Mouse (Mus musculus): ENCODE results near the gene Gm49354. TPM values are rescaled to one million over a fixed set of nuclear protein-coding genes. Genes with fewer than 3 reads are reported as not detected.

Gene Gm49354
- not detected in 2 replicates for polyA plus RNA-seq (2015; fragmentation: Nextera tagmentation; extraction: Ambion mirVana)

GRCm38 (mm10) chr13:59782145-59782544 is at the start of gene Gm49354:
Gm49354 (minus strand) TSS chr13:59782245.
- H3K9ac ChIP-seq (replicated peaks) = no peak within 1 kb of the TSS
- peaks cover 93% of the 10 kb centered on the region for H3K36me3 ChIP-seq
- H3K4me1 ChIP-seq = no peaks in the 10 kb centered on the region
- no peak within 1 kb of the TSS for H3K4me3 ChIP-seq
- ATAC-seq (replicated peaks) = no peak
- H3K27ac ChIP-seq (replicated peaks) = no peak within 1 kb of the TSS
- no peaks in the 10 kb centered on the region for H3K27me3 ChIP-seq
- H3K4me2 ChIP-seq (replicated peaks) = no peak within 1 kb of the TSS
- 92% methylated on average over 7 of the region's 7 CpGs for WGBS
- no peaks in the 10 kb centered on the region for H3K9me3 ChIP-seq

- H3K4me2 ChIP-seq (replicated peaks) = no peak overlapping the region
- no peaks in the 10 kb centered on the region for H3K36me3 ChIP-seq
- no peak overlapping the region for H3K27ac ChIP-seq (replicated peaks)
- H3K4me3 ChIP-seq = no peak overlapping the region
- no peaks in the 10 kb centered on the region for H3K27me3 ChIP-seq
- no peak for ATAC-seq (replicated peaks)
- H3K9ac ChIP-seq (replicated peaks) = no peak overlapping the region
- no peaks in the 10 kb centered on the region for H3K9me3 ChIP-seq
- peaks cover 11% of the 10 kb centered on the region for H3K4me1 ChIP-seq
These were observed 43.9 kb upstream of the Gm49354 start for GRCm38 (mm10) chr13:59825966-59826365.

DNA sequence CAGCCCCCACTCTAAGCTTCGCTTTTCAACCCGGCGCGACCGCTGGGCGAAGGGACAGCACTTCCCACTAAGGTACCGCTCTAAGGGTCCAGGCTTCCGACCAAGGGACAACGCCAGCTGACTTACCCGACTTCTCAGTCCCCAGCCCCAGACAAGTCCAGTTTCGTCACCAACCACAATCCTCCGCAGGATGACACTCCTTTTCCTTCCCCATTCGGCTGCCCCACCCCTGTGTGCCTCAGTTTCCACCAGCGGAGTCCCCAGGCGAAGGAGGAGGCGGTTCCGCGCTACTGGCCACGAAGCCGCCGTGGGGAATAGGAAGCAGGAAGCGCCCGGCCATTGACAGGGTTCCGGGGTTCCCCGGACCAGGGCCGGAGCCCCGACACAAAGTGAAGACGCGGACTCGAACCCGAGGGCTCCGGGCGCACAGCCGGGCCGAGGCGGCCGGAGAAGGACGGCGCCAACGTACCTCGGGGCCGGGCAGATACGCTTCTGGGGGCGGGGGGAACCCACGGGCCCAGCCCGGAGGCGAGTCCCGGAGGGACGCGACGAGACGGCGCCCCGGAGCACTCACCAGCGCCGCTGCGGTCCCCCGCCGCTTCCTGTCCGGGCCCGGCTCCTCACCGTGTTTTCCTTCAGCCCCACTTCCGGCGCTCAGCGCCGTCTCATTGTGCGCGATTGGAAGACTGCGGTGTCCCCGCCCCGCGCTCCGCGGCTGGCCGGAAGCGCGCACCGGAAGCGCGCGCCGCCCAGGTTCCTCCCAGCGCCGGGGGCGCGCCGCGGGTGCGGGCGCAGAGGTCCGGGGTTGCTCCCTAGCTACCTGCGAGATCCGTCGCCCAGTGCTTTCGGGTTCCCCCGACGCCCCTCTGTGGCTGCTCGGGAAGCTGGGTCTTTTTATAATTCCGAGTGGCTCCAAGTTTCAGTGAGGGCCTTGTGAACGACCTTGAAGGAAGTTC is 40.7 kb upstream of the Gm49354 start, which contains the start of gene Tut7:
TSS of gene Tut7 (minus strand) at position 641 of the 956 bp plus-strand sequence.
- peak; percentile 98 for ATAC-seq (replicated peaks)

DNA sequence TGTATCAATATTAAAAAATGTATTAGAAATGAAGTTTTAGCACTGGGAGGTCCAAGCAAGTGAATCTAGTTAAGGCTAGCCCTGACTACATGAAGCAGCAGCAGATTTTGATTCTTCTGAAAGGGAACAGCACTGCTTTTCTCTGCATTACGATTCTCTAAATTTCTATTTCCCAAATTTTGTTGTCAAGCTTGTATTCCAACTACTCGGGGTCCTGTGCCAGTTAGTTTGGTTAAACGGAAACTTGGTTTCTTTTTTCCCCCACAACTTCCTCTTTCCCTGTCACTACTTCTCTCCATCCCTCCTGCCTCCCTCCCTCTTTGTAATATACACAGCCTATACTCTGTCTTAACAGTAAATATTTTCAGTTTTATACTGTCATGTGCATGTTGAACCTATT is 38.8 kb upstream of the Gm49354 start:
- ATAC-seq (replicated peaks) = no peak
- 86% methylated on average over 3 of the region's 3 CpGs for WGBS
- Histone ChIP-seq H3K9me3 (no peaks in the 10 kb centered on the region), H3K27me3 (no peaks in the 10 kb centered on the region), H3K4me1 (peaks cover 39% of the 10 kb centered on the region), H3K4me2 (replicated peaks) (peak overlapping the region; percentile 60; the same call in 1 of the 2 replicates), H3K27ac (replicated peaks) (no peak overlapping the region), H3K4me3 (no peak overlapping the region), H3K9ac (replicated peaks) (0 out of 2 replicates have a peak overlapping the region, but pooled peaks have one; percentile 1), H3K36me3 (peaks cover 18% of the 10 kb centered on the region)

More for the DNA sequence above, 40.7 kb upstream of the Gm49354 start, which contains the start of gene Tut7:
- peak within 1 kb of the TSS; percentile 88 for H3K4me3 ChIP-seq
- H3K36me3 ChIP-seq = peaks cover 3% of the 10 kb centered on the region; the same call in 1 of the 2 replicates
- peaks cover 39% of the 10 kb centered on the region for H3K4me1 ChIP-seq
- peak within 1 kb of the TSS; percentile 60 for H3K4me2 ChIP-seq (replicated peaks)
- peak within 1 kb of the TSS; percentile 88 for H3K9ac ChIP-seq (replicated peaks)
- peak within 1 kb of the TSS; percentile 89 for H3K27ac ChIP-seq (replicated peaks)
- H3K27me3 ChIP-seq = no peaks in the 10 kb centered on the region
- under 1% methylated on average over 86 of the region's 100 CpGs for WGBS
- H3K9me3 ChIP-seq = no peaks in the 10 kb centered on the region

GRCm38 (mm10) chr13:59820114-59820513 is 38.1 kb upstream of the Gm49354 start:
- H3K9me3 ChIP-seq = no peaks in the 10 kb centered on the region
- peaks cover 39% of the 10 kb centered on the region for H3K4me1 ChIP-seq
- H3K36me3 ChIP-seq = peaks cover 25% of the 10 kb centered on the region
- no peak for ATAC-seq (replicated peaks)
- no peaks in the 10 kb centered on the region for H3K27me3 ChIP-seq
- WGBS = 76% methylated on average over 4 of the region's 4 CpGs
- H3K9ac ChIP-seq (replicated peaks) = no peak overlapping the region
- H3K4me3 ChIP-seq = no peak overlapping the region
- no peak overlapping the region for H3K4me2 ChIP-seq (replicated peaks)
- no peak overlapping the region for H3K27ac ChIP-seq (replicated peaks)

GRCm38 (mm10) chr13:59817352-59817751 is 35.3 kb upstream of the Gm49354 start:
- H3K27ac ChIP-seq (replicated peaks) = no peak overlapping the region
- H3K27me3 ChIP-seq = no peaks in the 10 kb centered on the region
- no peak overlapping the region for H3K9ac ChIP-seq (replicated peaks)
- H3K9me3 ChIP-seq = no peaks in the 10 kb centered on the region
- WGBS = 96% methylated on average over 4 of the region's 4 CpGs
- H3K4me2 ChIP-seq (replicated peaks) = no peak overlapping the region
- H3K4me1 ChIP-seq = peaks cover 39% of the 10 kb centered on the region
- no peak for ATAC-seq (replicated peaks)
- H3K4me3 ChIP-seq = no peak overlapping the region
- peaks cover 49% of the 10 kb centered on the region for H3K36me3 ChIP-seq

- Histone ChIP-seq H3K9me3 (no peaks in the 10 kb centered on the region), H3K4me3 (no peak overlapping the region), H3K4me2 (replicated peaks) (no peak overlapping the region), H3K4me1 (peaks cover 9% of the 10 kb centered on the region), H3K36me3 (peaks cover 78% of the 10 kb centered on the region), H3K9ac (replicated peaks) (no peak overlapping the region), H3K27ac (replicated peaks) (no peak overlapping the region), H3K27me3 (no peaks in the 10 kb centered on the region)
- 81% methylated on average over 6 of the region's 6 CpGs for WGBS
- no peak for ATAC-seq (replicated peaks)
These were observed 32.1 kb upstream of the Gm49354 start for GRCm38 (mm10) chr13:59814109-59814591.

GRCm38 (mm10) chr13:59811581-59811980 is 29.5 kb upstream of the Gm49354 start:
- H3K27ac ChIP-seq (replicated peaks) = no peak overlapping the region

DNA sequence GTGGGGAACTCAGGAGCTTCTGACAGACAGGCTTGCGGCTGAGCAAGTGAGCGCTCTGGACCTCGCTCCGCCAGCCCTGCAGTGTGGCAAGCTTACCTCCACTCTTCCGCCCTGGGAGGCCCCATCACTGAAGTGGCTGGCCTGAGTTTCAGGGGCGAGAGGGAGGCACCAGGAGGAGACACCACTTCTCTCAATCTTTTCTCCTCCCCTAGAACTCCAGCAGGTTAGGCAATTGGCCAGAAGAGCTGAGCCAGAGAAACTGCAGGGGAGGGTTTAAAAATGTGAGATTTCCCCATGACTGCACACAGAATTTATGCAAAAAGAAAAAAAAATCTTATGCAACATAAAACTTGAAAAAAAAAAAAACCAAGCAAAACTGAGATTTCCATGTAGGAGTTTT is 19.0 kb upstream of the Gm49354 start:
- H3K36me3 ChIP-seq = peaks cover 95% of the 10 kb centered on the region
- 84% methylated on average over 6 of the region's 6 CpGs for WGBS
- no peak for ATAC-seq (replicated peaks)
- H3K9ac ChIP-seq (replicated peaks) = no peak overlapping the region
- no peaks in the 10 kb centered on the region for H3K27me3 ChIP-seq
- H3K4me1 ChIP-seq = no peaks in the 10 kb centered on the region
- no peak overlapping the region for H3K4me2 ChIP-seq (replicated peaks)
- no peaks in the 10 kb centered on the region for H3K9me3 ChIP-seq
- no peak overlapping the region for H3K4me3 ChIP-seq
- H3K27ac ChIP-seq (replicated peaks) = no peak overlapping the region

More at GRCm38 (mm10) chr13:59811581-59811980, 29.5 kb upstream of the Gm49354 start:
- H3K4me3 ChIP-seq = no peak overlapping the region
- H3K9me3 ChIP-seq = no peaks in the 10 kb centered on the region
- H3K4me1 ChIP-seq = no peaks in the 10 kb centered on the region
- no peak overlapping the region for H3K4me2 ChIP-seq (replicated peaks)
- H3K9ac ChIP-seq (replicated peaks) = no peak overlapping the region
- H3K27me3 ChIP-seq = no peaks in the 10 kb centered on the region
- 94% methylated on average over 3 of the region's 3 CpGs for WGBS
- ATAC-seq (replicated peaks) = no peak
- peaks cover 90% of the 10 kb centered on the region for H3K36me3 ChIP-seq

- H3K4me2 ChIP-seq (replicated peaks) = no peak overlapping the region
- H3K4me1 ChIP-seq = no peaks in the 10 kb centered on the region
- H3K27ac ChIP-seq (replicated peaks) = no peak overlapping the region
- H3K36me3 ChIP-seq = peaks cover 95% of the 10 kb centered on the region
- H3K9ac ChIP-seq (replicated peaks) = no peak overlapping the region
- H3K27me3 ChIP-seq = no peaks in the 10 kb centered on the region
- H3K9me3 ChIP-seq = no peaks in the 10 kb centered on the region
- ATAC-seq (replicated peaks) = no peak
- WGBS = 92% methylated on average over 2 of the region's 2 CpGs
- H3K4me3 ChIP-seq = no peak overlapping the region
These were observed 18.0 kb upstream of the Gm49354 start for GRCm38 (mm10) chr13:59800077-59800476.

- no peaks in the 10 kb centered on the region for H3K9me3 ChIP-seq
- no peak for ATAC-seq (replicated peaks)
- no peaks in the 10 kb centered on the region for H3K27me3 ChIP-seq
- no peak overlapping the region for H3K9ac ChIP-seq (replicated peaks)
- no peaks in the 10 kb centered on the region for H3K4me1 ChIP-seq
- H3K4me2 ChIP-seq (replicated peaks) = no peak overlapping the region
- H3K36me3 ChIP-seq = peaks cover 92% of the 10 kb centered on the region
- H3K27ac ChIP-seq (replicated peaks) = no peak overlapping the region
- WGBS = 96% methylated on average over 1 of the region's 1 CpGs
- H3K4me3 ChIP-seq = no peak overlapping the region
These were observed 16.3 kb upstream of the Gm49354 start for GRCm38 (mm10) chr13:59798306-59798705.

- H3K4me2 ChIP-seq (replicated peaks) = no peak overlapping the region
- no peaks in the 10 kb centered on the region for H3K4me1 ChIP-seq
- H3K4me3 ChIP-seq = no peak overlapping the region
- H3K27me3 ChIP-seq = no peaks in the 10 kb centered on the region
- no peak overlapping the region for H3K27ac ChIP-seq (replicated peaks)
- WGBS = 97% methylated on average over 9 of the region's 9 CpGs
- peaks cover 95% of the 10 kb centered on the region for H3K36me3 ChIP-seq
- no peaks in the 10 kb centered on the region for H3K9me3 ChIP-seq
- no peak for ATAC-seq (replicated peaks)
- H3K9ac ChIP-seq (replicated peaks) = no peak overlapping the region
These were observed 14.4 kb upstream of the Gm49354 start for GRCm38 (mm10) chr13:59796466-59796848.

Data from forebrain, embryonic 15.5 days (tissue).